Mouse (Mus musculus) neural tube, embryonic 10.5 days (tissue): ENCODE measurements around the gene Sgms1.
"Not testable (repeated sequence)": the region's sequence is repeated elsewhere in the genome, so short reads cannot be mapped to it uniquely, and the experiment has no call there.

ENCODE experiments used
- DNase-seq: peaks from one replicate; pipeline ENCODE4 v3.0.0-alpha.2; 2017; ENCODE audit warnings: low spot score; ENCODE audit errors: extremely low spot score

Gene Sgms1

GRCm38 (mm10) chr19:32326156-32326555 lies 63.4 kb downstream of the Sgms1 start:
- DNase-seq = no peak

- no peak for DNase-seq
Measured at GRCm38 (mm10) chr19:32325100-32325768, 64.3 kb downstream of the Sgms1 start.

- no peak for DNase-seq
Measured at GRCm38 (mm10) chr19:32324550-32324949, 65.0 kb downstream of the Sgms1 start.

- no peak for DNase-seq
Measured at GRCm38 (mm10) chr19:32323070-32323469, 66.4 kb downstream of the Sgms1 start.

GRCm38 (mm10) chr19:32322429-32323035 lies 67.0 kb downstream of the Sgms1 start:
- no peak for DNase-seq

GRCm38 (mm10) chr19:32320366-32320666 lies 69.2 kb downstream of the Sgms1 start:
- DNase-seq = peak; percentile 39

GRCm38 (mm10) chr19:32319531-32320365 lies 69.8 kb downstream of the Sgms1 start:
- no peak for DNase-seq

- DNase-seq = no peak
Measured at GRCm38 (mm10) chr19:32319057-32319456, 70.5 kb downstream of the Sgms1 start.

- not testable (repeated sequence) for DNase-seq
Measured at GRCm38 (mm10) chr19:32317347-32317746, 72.2 kb downstream of the Sgms1 start.

GRCm38 (mm10) chr19:32313304-32313703 lies 76.2 kb downstream of the Sgms1 start:
- no peak for DNase-seq

GRCm38 (mm10) chr19:32311762-32312161 lies 77.8 kb downstream of the Sgms1 start:
- DNase-seq = no peak

- no peak for DNase-seq
Measured at GRCm38 (mm10) chr19:32311063-32311462, 78.5 kb downstream of the Sgms1 start.

- DNase-seq = no peak
Measured at GRCm38 (mm10) chr19:32310483-32310882, 79.0 kb downstream of the Sgms1 start.

GRCm38 (mm10) chr19:32309346-32309745 lies 80.2 kb downstream of the Sgms1 start:
- no peak for DNase-seq

GRCm38 (mm10) chr19:32308311-32308710 lies 81.2 kb downstream of the Sgms1 start:
- no peak for DNase-seq

- DNase-seq = no peak
Measured at GRCm38 (mm10) chr19:32304898-32305297, 84.6 kb downstream of the Sgms1 start.

- no peak for DNase-seq
Measured at GRCm38 (mm10) chr19:32304008-32304873, 85.3 kb downstream of the Sgms1 start.

- no peak for DNase-seq
Measured at GRCm38 (mm10) chr19:32302835-32303381, 86.6 kb downstream of the Sgms1 start.

- no peak for DNase-seq
Measured at GRCm38 (mm10) chr19:32301568-32301967, 87.9 kb downstream of the Sgms1 start.

GRCm38 (mm10) chr19:32298221-32298620 lies 91.3 kb downstream of the Sgms1 start:
- DNase-seq = no peak

GRCm38 (mm10) chr19:32296863-32297262 lies 92.7 kb downstream of the Sgms1 start:
- DNase-seq = no peak
